Mouse (Mus musculus) heart, postnatal 0 days (tissue): Measurements from ENCODE around the gene Camk2d.

Experiments used
- CTCF ChIP-seq: IDR thresholded peaks from 2 replicates; pipeline ENCODE4 v1.5.1; 2016; ENCODE audit warnings: antibody characterized with exemption, control low read depth, low read depth
- EP300 ChIP-seq: IDR thresholded peaks from 2 replicates; pipeline ENCODE4 v1.6.1; 2016; ENCODE audit warnings: antibody characterized with exemption, low read depth

DNA sequence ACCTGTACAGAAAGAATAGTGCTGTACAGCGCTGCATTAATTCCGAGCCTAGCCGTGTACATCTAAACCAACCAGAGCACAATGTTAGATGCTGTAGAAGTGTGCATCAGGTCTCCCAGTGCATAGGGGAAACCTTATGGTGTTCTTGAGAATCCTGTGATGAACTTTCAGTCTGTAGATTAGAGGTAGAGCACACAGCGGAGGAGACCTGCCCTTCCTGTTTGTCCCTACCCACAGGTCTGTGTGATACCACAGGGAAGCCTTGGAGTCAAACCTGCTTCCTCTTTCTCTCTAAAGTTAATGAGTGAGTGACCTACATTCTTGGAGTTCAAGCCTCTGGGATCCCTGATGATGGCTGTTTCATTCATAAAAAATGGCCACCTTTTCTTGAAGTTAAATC lies 54.2 kb downstream of the Camk2d start:
- TF ChIP-seq CTCF = no peak
- TF ChIP-seq EP300 = no peak
